Mouse (Mus musculus) megakaryocyte, embryonic 14.5 days (primary cell): ENCODE data around the gene Dip2b. TPM values are rescaled to one million over a fixed set of nuclear protein-coding genes. Genes with fewer than 3 reads are reported as not detected.

Source experiments
- H3K27me3 ChIP-seq: replicated peaks from 2 replicates; pipeline ENCODE3; 2012; ENCODE audit warnings: inconsistent platforms
- H3K36me3 ChIP-seq: replicated peaks from 2 replicates; pipeline ENCODE3; 2012; ENCODE audit warnings: low read length, inconsistent platforms, mixed read lengths
- H3K4me1 ChIP-seq: 2 replicates; pipeline ENCODE4 v1.6.1; 2012; ENCODE audit warnings: inconsistent platforms
- H3K4me3 ChIP-seq: replicated peaks from 2 replicates; pipeline ENCODE3; 2012; ENCODE audit warnings: moderate library complexity, mild to moderate bottlenecking, inconsistent platforms
- H3K9me3 ChIP-seq: 2 replicates; pipeline ENCODE4 v1.6.1; 2012; ENCODE audit warnings: inconsistent platforms
- FLI1 ChIP-seq: IDR thresholded peaks from 2 replicates; pipeline ENCODE4 v1.6.1; 2012; ENCODE audit warnings: low read length, inconsistent platforms, mixed read lengths
- GATA1 ChIP-seq: IDR thresholded peaks from 3 replicates; pipeline ENCODE4 v1.6.1; 2012; ENCODE audit warnings: mixed read lengths, low read length, inconsistent platforms, borderline replicate concordance
- polyA plus RNA-seq: library from polyadenylated mRNA; stranded (reverse); fragments of >175 nt; gene quantifications from 2 replicates; pipeline ENCODE4 v1.2.3, GENCODE M21; 2012; ENCODE audit warnings: low replicate concordance; ENCODE audit not compliant: insufficient read depth

Dip2b gene
- polyA plus RNA-seq, 1 experiment: 0.46 TPM

DNA sequence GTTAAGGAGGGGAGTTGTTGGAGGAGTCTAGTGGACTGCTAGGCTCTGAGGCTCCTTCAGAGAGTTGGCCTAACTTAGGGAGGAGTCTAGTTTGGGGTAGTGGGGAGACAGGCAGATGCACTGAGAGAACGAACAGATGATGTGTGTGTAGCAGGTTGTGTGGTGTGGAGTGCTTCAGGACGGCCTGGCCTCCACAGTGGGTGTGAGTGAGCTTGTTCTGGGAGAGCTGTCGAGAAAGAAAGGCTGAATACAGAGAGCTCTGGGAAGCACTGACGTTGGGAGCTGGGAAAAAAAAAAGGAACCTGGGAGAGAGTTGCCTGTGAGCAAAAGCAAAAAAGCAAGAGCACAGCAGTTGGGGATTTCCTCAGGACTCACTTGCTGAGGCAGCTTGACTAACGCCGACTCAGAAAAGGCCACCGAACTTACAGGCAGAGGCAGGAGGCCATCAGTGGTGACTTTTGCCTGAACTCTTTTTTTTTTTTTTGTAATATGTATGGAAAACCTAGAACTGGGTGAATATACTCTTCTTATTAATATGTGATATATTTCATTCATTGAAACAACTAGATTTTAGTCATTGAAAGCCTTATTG, 11.1 kb downstream of the Dip2b start:
- Histone ChIP-seq H3K36me3 (peaks cover 15% of the 10 kb centered on the region), H3K4me1 (peaks cover 36% of the 10 kb centered on the region), H3K9me3 (no peaks in the 10 kb centered on the region), H3K27me3 (peaks cover 3% of the 10 kb centered on the region), H3K4me3 (no peak overlapping the region)
- TF ChIP-seq FLI1 (no peak), GATA1 (no peak)

DNA sequence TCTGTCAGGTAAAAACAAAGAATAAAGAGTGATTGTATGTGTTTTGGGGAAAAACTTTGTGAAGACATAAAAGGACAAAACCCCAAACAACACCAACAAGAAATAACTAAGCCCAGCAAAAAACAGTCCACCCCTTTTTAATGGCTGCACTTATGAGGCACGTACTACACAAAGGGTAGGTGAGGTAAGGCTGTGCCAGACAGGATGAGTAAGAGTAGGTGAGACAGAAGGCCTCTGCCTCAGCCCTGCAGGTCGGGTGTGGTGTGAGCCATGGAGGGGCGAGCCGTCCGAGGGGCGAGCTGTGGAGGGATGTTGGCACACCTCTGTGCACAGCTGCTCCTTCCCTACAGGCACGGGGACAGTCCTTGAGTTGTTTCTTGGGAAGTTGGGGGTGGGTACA, 12.5 kb downstream of the Dip2b start:
- Histone ChIP-seq H3K4me1 (peaks cover 24% of the 10 kb centered on the region), H3K9me3 (no peaks in the 10 kb centered on the region), H3K36me3 (peaks cover 15% of the 10 kb centered on the region), H3K4me3 (no peak overlapping the region), H3K27me3 (no peaks in the 10 kb centered on the region)
- TF ChIP-seq GATA1 (no peak), FLI1 (no peak)

DNA sequence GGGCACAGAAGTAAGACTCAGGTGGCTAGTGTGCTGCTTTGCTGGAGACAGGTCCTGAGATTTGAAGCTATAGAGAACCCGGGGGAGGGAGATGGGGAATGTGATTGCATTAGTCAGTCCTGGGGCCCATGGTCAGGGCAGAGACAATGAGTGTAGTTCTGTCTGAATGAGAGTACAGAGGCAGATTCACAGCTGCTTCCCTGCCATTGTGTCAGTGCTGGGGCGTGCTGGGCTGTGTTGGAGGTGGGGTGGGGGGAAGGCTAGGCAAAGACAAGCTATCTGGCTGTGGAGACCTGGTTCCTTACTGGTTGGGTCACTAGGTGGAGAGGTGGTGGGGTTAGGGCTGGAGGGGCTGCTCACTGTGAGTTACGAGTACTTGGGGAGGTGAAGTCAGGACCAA, 14.3 kb downstream of the Dip2b start:
- TF ChIP-seq FLI1 (no peak), GATA1 (no peak)
- H3K4me3 ChIP-seq: no peak overlapping the region
- peaks cover 6% of the 10 kb centered on the region for H3K36me3 ChIP-seq
- H3K27me3 ChIP-seq: no peaks in the 10 kb centered on the region
- peaks cover 19% of the 10 kb centered on the region for H3K4me1 ChIP-seq
- H3K9me3 ChIP-seq: no peaks in the 10 kb centered on the region

DNA sequence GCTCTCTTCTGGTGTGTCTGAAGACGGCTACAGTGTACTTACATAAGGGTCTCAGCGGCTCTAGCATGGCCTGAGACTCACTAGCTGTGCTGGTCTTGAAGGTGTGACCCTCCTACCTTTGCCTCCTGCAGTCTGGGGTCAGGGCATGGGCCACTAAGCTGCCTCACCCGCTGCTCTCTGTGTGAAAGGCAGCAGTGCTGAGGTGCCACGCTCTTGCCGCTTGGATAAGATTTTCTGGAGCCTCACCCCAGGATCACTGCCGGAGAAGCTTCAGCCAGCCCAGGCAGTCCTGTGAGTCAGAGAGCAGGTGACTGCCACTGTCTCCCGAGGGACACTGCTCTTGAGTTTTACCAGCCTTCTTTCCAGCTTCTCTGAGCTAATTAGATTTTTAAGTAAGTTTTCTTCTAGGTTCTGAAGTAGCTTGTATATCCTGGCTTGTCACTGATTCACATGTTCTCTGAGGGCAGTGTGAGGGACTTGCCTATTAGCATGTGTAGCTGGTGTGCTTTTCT, 18.0 kb downstream of the Dip2b start:
- Histone ChIP-seq H3K4me3 (no peak overlapping the region), H3K9me3 (no peaks in the 10 kb centered on the region), H3K27me3 (no peaks in the 10 kb centered on the region), H3K4me1 (peaks cover 22% of the 10 kb centered on the region), H3K36me3 (no peaks in the 10 kb centered on the region)
- TF ChIP-seq GATA1 (no peak), FLI1 (no peak)

DNA sequence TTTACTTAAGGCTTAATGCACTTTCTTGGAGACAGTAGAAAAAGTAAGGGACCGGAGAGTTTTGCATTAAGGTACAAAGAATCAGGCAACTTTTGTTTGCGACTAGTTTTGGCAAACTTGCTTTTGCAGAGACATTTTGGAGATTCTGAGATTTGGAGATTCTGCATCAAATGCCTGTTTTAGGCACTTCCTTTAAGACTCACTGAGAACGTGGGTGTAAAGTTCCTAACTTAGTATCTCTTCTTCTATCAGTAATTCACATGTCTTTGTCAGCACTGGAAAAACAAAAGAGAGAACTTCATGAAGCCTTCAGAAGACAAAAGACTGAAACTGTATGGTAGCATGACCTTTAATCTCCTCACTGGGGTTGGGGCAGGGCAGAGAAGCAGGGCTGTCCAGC, 19.2 kb downstream of the Dip2b start:
- Histone ChIP-seq H3K27me3 (no peaks in the 10 kb centered on the region), H3K4me1 (peaks cover 21% of the 10 kb centered on the region), H3K4me3 (no peak overlapping the region), H3K9me3 (no peaks in the 10 kb centered on the region), H3K36me3 (no peaks in the 10 kb centered on the region)
- TF ChIP-seq GATA1 (no peak), FLI1 (no peak)

DNA sequence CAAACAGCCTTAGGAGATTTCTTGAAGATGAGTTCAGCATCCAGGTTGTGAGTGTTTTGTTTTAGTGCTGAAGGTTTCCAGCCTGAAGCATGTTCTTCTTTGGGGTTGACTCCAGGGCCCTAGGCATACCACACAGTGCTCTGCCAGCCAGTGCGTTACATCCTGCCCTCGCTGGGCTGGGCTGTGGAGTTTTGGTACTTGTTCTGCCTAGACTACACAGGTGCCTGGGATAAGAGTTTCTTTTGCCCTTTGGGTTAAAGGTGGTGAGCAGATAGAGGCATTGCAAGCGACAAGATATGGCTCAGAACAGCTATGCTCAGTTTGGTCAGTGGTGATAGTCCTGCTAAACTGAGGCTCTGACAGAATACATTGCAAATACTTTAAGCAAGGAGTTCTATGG, 19.7 kb downstream of the Dip2b start:
- Histone ChIP-seq H3K27me3 (no peaks in the 10 kb centered on the region), H3K36me3 (no peaks in the 10 kb centered on the region), H3K4me1 (peaks cover 18% of the 10 kb centered on the region), H3K4me3 (no peak overlapping the region), H3K9me3 (no peaks in the 10 kb centered on the region)
- TF ChIP-seq FLI1 (no peak), GATA1 (no peak)

DNA sequence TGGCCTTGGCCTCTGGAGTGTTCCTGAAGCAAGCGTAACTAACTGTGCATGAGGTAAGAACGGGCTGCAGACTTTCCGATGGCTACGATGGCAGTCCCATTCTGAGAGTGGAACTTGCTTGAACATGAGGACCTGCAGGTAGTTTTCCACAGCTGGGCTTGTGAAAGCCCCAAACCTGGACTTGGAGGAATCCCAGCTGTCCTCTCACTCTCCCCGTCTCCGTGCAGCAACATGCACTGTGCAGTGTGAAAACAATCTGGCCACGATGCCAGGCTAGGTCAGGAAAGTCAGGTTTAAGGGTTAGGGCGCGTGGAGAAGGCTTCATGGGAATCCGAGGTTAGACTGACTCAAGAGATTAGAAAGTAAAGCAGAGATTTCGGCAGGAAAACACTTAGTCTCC, 20.4 kb downstream of the Dip2b start:
- no peak overlapping the region for H3K4me3 ChIP-seq
- H3K27me3 ChIP-seq: no peaks in the 10 kb centered on the region
- H3K4me1 ChIP-seq: peaks cover 18% of the 10 kb centered on the region
- no peak for TF ChIP-seq GATA1
- no peak for TF ChIP-seq FLI1
- no peaks in the 10 kb centered on the region for H3K9me3 ChIP-seq
- H3K36me3 ChIP-seq: no peaks in the 10 kb centered on the region

DNA sequence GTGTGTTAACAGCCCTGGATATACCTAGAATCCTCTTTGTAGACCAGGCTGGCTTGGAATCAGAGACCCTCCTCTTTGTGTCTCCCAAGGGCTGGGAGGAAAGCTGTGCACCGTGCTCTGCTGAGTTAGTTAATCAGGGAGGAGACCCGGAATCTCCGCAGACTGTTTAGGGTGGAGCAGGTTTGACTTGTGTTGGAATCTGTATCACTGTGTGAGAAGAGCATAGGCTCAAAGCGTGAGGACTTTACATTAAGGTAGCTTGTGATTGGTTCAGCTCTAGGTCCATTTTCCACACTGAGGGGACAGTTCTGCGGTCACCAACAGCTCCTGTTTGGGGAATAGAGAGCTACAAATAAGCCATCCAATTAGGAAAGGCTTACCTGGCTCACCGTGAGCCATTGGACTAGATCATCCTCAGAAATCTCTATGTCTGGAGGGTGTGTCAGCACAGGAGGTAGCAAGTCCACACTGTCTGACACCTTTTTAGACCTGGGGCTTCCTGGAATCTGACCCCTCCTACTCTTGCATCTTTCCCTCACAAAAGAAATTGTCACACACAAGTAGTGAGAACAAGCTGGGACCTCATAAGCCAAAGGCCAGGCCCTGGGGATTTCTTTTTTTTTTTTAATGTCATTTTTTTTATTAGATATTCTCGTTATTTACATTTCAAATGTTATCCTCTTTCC, 21.3 kb downstream of the Dip2b start:
- H3K4me1 ChIP-seq: peaks cover 18% of the 10 kb centered on the region

DNA sequence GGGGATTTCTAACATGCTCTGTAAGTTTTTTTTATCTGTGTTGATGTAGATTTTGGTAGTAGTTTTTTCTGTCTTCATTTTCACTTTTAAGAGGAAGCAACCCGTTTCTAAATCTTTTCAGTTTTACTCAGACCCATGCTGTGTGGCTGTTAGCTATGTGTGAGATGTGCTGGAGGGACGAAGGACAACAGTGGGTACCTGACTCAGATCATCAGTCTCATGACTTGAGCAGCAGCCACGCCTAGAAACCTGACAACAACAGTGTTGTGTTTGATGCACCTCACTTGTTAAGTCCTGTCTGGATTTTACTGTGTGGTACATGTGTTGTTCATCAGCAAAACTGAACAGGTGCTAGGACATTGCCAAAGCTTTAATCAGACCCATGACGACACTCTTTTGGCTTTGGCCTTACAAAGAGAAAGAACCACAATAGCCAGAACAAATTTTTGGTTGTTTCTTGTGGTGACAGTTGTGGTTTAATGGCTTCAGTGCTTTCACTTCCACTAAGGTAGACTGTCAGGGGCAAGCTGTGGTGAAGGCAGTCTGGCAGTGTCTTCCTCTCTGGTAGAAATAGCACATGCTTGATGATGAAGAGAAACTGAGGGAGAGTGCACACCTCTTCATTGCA, 22.2 kb downstream of the Dip2b start:
- Histone ChIP-seq H3K4me1 (peaks cover 18% of the 10 kb centered on the region), H3K27me3 (no peaks in the 10 kb centered on the region), H3K4me3 (peak overlapping the region; percentile 25), H3K36me3 (no peaks in the 10 kb centered on the region), H3K9me3 (no peaks in the 10 kb centered on the region)
- TF ChIP-seq GATA1 (no peak), FLI1 (no peak)

More for the DNA sequence above, 21.3 kb downstream of the Dip2b start:
- no peaks in the 10 kb centered on the region for H3K9me3 ChIP-seq
- H3K36me3 ChIP-seq: no peaks in the 10 kb centered on the region
- no peak overlapping the region for H3K4me3 ChIP-seq
- no peaks in the 10 kb centered on the region for H3K27me3 ChIP-seq
- TF ChIP-seq FLI1: no peak
- TF ChIP-seq GATA1: no peak

DNA sequence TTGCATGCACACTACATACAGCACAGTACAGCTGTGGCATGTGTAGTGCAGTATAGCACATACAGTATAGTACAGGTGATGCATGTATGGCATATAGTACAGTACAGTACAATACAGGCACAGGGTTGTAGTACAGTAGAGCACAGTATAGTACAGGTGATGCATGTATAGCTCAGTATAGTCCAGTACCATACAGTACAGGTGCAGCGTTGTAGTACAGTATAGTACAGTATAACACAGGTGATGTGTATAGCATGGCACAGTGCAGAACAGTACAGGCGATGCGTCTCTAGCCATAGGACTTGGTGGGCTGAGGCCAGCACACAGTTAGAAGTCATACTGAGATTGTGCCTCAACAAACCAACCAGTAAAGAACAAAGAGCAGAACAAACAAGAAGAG, 22.9 kb downstream of the Dip2b start:
- Histone ChIP-seq H3K27me3 (no peaks in the 10 kb centered on the region), H3K36me3 (no peaks in the 10 kb centered on the region), H3K4me1 (peaks cover 16% of the 10 kb centered on the region), H3K4me3 (peak overlapping the region; percentile 58), H3K9me3 (no peaks in the 10 kb centered on the region)
- TF ChIP-seq FLI1 (no peak), GATA1 (no peak)
